Mouse (Mus musculus): ENCODE results near the gene Mut. TPM values are rescaled to one million over a fixed set of nuclear protein-coding genes. Genes with fewer than 3 reads are reported as not detected.

Gene Mut
- 26.9 and 27.4 TPM in 2 replicates for polyA plus RNA-seq (2014; fragmentation: Nextera tagmentation; extraction: Ambion mirVana)

DNA sequence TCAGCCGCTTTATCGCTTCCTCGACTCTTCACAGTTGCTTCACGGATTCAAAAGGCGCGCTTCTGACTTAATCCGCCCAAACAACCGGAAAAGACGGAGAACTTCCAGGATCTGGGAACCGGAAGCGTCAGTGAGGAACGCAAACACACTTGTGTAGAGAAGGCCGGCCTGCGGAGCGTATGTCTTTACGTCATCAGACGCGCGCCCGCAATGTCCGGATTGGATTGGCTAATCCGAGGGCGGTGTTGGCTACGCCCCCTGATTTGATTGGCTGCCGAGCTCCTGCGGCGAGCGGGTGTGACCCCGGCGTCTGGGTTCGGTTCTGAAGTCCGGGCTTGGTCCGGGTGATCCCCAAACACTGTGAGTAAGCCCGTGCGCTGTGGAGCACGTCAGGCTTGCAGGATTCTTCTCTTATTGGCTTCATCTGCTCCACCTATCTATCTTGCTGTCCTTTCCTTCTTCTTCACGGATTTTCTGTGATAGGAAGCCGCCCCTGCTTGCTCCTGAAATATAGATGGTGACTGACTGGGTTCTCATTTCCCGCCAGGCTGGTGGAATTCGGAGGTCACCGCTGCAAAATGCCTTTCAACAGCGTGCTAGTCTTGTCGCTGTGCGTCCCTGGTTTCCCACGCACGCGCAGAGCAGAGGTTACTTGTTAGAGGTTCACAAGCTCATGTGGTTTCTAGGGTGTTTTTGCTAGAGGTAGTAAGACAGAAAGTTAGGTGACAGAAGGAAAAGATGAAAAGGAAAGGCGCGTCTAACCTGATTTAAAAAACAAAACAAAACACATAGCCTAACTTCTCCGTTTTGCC lies at the start of gene Mut, which contains the start of gene Cenpq:
Gene Mut, plus strand, starts transcription at position 266 of the 812 bp plus-strand sequence.
Gene Cenpq, minus strand, starts transcription at position 628 of the 812 bp plus-strand sequence.
- Histone ChIP-seq H3K27me3 (ENCODE audit: control insufficient read depth, insufficient read depth, low read length) (no peaks in the 10 kb centered on the region), H3K27ac (ENCODE audit: low read depth, low read length) (peak within 1 kb of the TSS; percentile 85), H3K9ac (ENCODE audit: low read length) (peak within 1 kb of the TSS; percentile 72), H3K4me1 (replicated peaks; ENCODE audit: control insufficient read depth, insufficient read depth, low read length) (0 out of 2 replicates have a peak, but pooled peaks cover 3% of the 10 kb centered on the region), H3K4me3 (ENCODE audit: low read depth, low read length) (peak within 1 kb of the TSS; percentile 64), H3K36me3 (ENCODE audit: control insufficient read depth, insufficient read depth, low read length) (no peaks in the 10 kb centered on the region), H3K4me2 (ENCODE audit: low read depth, low read length, severe bottlenecking) (peak within 1 kb of the TSS; percentile 58), H3K9me3 (ENCODE audit: control insufficient read depth, low read length) (no peaks in the 10 kb centered on the region)
- under 1% methylated on average over 50 of the region's 50 CpGs for WGBS
- peak; percentile 100 for ATAC-seq (replicated peaks; ENCODE audit: low FRiP score)
- peak; percentile 96 for DNase-seq (ENCODE audit: low spot score)

DNA sequence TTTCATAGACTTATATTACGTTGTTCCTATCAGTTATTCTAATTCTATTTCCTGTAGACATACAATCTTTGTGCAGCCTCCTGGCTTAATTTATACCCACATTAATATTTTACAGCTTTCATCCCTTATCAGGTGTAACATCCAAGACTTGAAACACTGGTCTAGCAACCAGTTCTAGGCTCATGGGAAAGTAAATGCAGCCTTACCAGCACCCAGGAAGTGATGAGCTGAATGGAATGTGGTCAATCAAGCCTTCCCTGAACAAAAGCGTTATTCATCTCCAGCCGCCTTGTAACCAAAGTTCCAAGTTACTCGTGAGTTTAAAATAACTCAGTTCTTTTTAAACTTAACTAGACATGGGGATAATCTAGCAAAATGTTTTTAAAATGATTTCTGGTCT lies 49.3 kb upstream of the Mut start:
- ATAC-seq (replicated peaks; ENCODE audit: low FRiP score) (no peak), DNase-seq (ENCODE audit: low spot score) (no peak)
- no peaks in the 10 kb centered on the region for H3K9me3 ChIP-seq (ENCODE audit: control insufficient read depth, low read length)
- H3K27ac ChIP-seq (ENCODE audit: low read depth, low read length), result no peak overlapping the region
- H3K4me1 ChIP-seq (replicated peaks; ENCODE audit: control insufficient read depth, insufficient read depth, low read length), result no peaks in the 10 kb centered on the region
- no peak overlapping the region for H3K4me3 ChIP-seq (ENCODE audit: low read depth, low read length)
- no peak overlapping the region for H3K9ac ChIP-seq (ENCODE audit: low read length)
- no peaks in the 10 kb centered on the region for H3K27me3 ChIP-seq (ENCODE audit: control insufficient read depth, insufficient read depth, low read length)
- 93% methylated on average over 4 of the region's 4 CpGs for WGBS
- no peaks in the 10 kb centered on the region for H3K36me3 ChIP-seq (ENCODE audit: control insufficient read depth, insufficient read depth, low read length)
- no peak overlapping the region for H3K4me2 ChIP-seq (ENCODE audit: low read depth, low read length, severe bottlenecking)

DNA sequence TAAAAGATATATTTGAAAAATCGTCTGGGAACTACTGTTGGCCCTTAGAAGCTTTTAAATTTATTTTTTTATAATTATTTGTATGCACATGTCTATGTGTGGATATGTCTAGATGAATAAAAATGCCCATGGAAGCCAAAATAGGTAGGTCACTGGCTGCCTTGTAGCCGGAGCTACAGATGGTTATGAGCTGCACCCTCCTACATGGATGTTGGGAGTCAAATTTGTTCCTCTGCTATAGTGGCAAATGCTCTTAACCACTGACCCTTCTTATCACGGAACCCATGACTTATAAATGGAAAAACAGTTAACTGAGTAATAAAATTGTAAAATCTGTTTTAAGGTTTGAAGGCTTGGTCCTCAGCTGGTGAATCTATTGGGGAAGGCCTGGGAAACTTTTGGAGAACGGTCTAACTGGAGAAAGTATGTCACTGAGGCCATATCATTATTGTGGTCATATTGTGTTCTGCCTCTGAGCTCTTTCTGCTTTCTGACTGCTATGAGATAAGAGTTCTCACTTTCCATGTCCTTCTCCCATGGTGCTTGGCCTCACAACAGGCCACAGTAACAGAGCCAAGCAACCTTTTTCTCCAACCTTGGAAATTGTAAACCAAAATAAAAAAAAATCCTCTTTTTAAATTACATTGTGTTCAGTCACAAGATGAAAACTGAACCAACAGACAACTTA lies 46.5 kb upstream of the Mut start:
- Histone ChIP-seq H3K4me3 (ENCODE audit: low read depth, low read length) (no peak overlapping the region), H3K4me2 (ENCODE audit: low read depth, low read length, severe bottlenecking) (no peak overlapping the region), H3K36me3 (ENCODE audit: control insufficient read depth, insufficient read depth, low read length) (no peaks in the 10 kb centered on the region), H3K4me1 (replicated peaks; ENCODE audit: control insufficient read depth, insufficient read depth, low read length) (no peaks in the 10 kb centered on the region), H3K27me3 (ENCODE audit: control insufficient read depth, insufficient read depth, low read length) (no peaks in the 10 kb centered on the region), H3K9me3 (ENCODE audit: control insufficient read depth, low read length) (no peaks in the 10 kb centered on the region), H3K9ac (ENCODE audit: low read length) (no peak overlapping the region), H3K27ac (ENCODE audit: low read depth, low read length) (no peak overlapping the region)
- no peak for DNase-seq (ENCODE audit: low spot score)
- 87% methylated on average over 4 of the region's 4 CpGs for WGBS
- ATAC-seq (replicated peaks; ENCODE audit: low FRiP score), result no peak

DNA sequence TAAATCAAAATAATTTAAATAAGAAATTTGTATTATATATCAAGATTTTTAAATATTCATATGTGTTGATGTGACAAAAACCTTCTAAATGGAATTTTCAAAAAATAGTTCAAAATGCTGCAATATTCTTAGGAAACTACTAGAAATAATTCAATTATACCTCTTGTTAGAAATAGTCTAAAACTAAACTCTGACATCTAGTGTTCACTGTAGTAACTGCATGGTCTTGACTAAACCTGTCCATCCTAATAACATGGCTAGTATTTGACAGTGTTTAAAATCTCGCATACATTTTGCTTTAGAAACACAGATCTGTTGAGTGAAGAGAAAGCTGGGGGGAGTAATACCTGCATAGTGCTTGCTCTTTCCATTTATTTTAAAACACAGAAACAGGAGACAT lies 37.6 kb upstream of the Mut start:
- Histone ChIP-seq H3K27me3 (ENCODE audit: control insufficient read depth, insufficient read depth, low read length) (no peaks in the 10 kb centered on the region), H3K36me3 (ENCODE audit: control insufficient read depth, insufficient read depth, low read length) (no peaks in the 10 kb centered on the region), H3K4me3 (ENCODE audit: low read depth, low read length) (no peak overlapping the region), H3K4me2 (ENCODE audit: low read depth, low read length, severe bottlenecking) (no peak overlapping the region), H3K9ac (ENCODE audit: low read length) (no peak overlapping the region), H3K27ac (ENCODE audit: low read depth, low read length) (no peak overlapping the region), H3K9me3 (ENCODE audit: control insufficient read depth, low read length) (no peaks in the 10 kb centered on the region), H3K4me1 (replicated peaks; ENCODE audit: control insufficient read depth, insufficient read depth, low read length) (no peaks in the 10 kb centered on the region)
- ATAC-seq (replicated peaks; ENCODE audit: low FRiP score) (0 out of 2 replicates have a peak, but pooled peaks have one; percentile 24), DNase-seq (ENCODE audit: low spot score) (no peak)
- 76% methylated on average over 1 of the region's 1 CpGs for WGBS

DNA sequence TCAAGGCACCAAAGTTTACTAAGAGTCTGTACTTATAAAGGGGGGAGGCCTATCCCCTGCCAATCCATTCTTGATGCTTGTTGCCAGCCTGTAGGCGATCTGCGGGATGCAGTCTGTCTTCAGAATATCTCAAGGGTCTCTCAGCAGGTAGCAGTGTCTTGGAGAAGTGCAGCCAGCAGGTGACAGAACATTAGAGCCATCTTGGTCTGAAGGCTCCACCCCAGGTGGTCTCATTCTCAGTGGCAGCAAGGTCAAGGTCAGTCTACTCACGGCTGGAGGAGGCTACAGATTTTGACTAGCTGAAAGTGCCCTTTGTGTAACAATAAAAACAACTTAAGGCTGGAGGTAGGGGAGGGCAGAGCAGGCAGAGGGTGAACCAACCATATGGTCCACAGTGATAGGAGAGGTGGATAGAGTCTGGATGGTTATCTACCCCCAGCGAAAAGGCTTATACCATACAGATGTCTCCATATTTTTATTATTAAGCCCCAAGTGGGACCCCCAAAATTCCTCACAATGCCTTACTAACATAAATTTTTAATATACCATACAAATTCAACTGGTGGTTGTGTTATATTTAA lies 34.6 kb upstream of the Mut start:
- Histone ChIP-seq H3K9me3 (ENCODE audit: control insufficient read depth, low read length) (no peaks in the 10 kb centered on the region), H3K9ac (ENCODE audit: low read length) (no peak overlapping the region), H3K36me3 (ENCODE audit: control insufficient read depth, insufficient read depth, low read length) (no peaks in the 10 kb centered on the region), H3K4me3 (ENCODE audit: low read depth, low read length) (no peak overlapping the region), H3K27ac (ENCODE audit: low read depth, low read length) (no peak overlapping the region), H3K27me3 (ENCODE audit: control insufficient read depth, insufficient read depth, low read length) (no peaks in the 10 kb centered on the region), H3K4me1 (replicated peaks; ENCODE audit: control insufficient read depth, insufficient read depth, low read length) (no peaks in the 10 kb centered on the region), H3K4me2 (ENCODE audit: low read depth, low read length, severe bottlenecking) (no peak overlapping the region)
- WGBS, result 27% methylated on average over 4 of the region's 4 CpGs
- ATAC-seq (replicated peaks; ENCODE audit: low FRiP score) (no peak), DNase-seq (ENCODE audit: low spot score) (no peak)

DNA sequence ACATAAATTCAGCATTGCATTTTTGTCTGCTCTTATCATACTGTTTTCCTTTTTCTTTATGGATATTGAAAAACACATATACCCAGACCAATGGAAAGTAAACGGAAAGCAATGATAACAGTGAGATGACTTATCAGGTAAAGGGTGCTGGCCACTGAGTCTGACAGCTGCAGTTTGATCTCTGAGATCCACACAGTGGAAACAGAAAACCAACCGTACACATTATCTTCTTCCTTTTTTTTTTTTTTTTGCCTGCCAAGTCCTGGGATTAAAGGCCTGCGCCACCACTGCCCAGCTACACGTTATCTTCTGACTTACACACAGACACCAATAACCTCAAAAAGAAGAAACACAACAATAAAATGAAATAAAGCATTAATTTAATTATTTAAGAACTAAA lies 31.1 kb upstream of the Mut start:
- Histone ChIP-seq H3K9ac (ENCODE audit: low read length) (no peak overlapping the region), H3K27me3 (ENCODE audit: control insufficient read depth, insufficient read depth, low read length) (no peaks in the 10 kb centered on the region), H3K36me3 (ENCODE audit: control insufficient read depth, insufficient read depth, low read length) (no peaks in the 10 kb centered on the region), H3K4me3 (ENCODE audit: low read depth, low read length) (no peak overlapping the region), H3K27ac (ENCODE audit: low read depth, low read length) (no peak overlapping the region), H3K4me1 (replicated peaks; ENCODE audit: control insufficient read depth, insufficient read depth, low read length) (no peaks in the 10 kb centered on the region), H3K9me3 (ENCODE audit: control insufficient read depth, low read length) (no peaks in the 10 kb centered on the region), H3K4me2 (ENCODE audit: low read depth, low read length, severe bottlenecking) (no peak overlapping the region)
- DNase-seq (ENCODE audit: low spot score) (no peak), ATAC-seq (replicated peaks; ENCODE audit: low FRiP score) (no peak)
- WGBS, result 76% methylated on average over 4 of the region's 4 CpGs

DNA sequence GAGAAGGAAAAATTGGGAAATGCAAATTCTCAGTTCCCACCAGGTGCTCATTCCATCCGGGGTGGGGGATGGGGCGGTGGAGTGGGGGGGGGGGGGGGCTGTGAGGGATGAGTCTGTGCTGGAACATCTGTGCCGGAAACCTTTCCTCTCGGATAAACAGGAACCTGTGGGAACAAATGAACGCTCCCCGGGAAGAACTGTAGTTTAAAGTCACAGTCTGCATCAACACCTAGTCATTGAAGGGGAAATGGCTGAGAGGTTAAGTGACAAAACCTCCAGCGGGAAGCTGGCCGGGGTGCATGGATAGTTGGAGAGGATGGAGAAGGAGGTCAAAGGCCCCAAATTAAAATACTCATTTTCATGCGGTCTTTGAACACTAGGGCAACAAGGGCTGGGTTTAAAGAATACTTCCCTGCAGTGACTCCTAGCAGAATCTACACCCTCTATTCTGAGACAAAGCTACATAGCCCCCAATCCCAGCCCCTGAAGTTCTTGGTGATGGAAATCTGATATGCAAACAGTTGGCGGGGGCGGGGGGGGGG lies 30.4 kb upstream of the Mut start:
- no peak overlapping the region for H3K27ac ChIP-seq (ENCODE audit: low read depth, low read length)
- H3K27me3 ChIP-seq (ENCODE audit: control insufficient read depth, insufficient read depth, low read length), result no peaks in the 10 kb centered on the region
- H3K36me3 ChIP-seq (ENCODE audit: control insufficient read depth, insufficient read depth, low read length), result no peaks in the 10 kb centered on the region
- H3K4me3 ChIP-seq (ENCODE audit: low read depth, low read length), result no peak overlapping the region
- 0 out of 2 replicates have a peak, but pooled peaks have one; percentile 27 for ATAC-seq (replicated peaks; ENCODE audit: low FRiP score)
- H3K4me2 ChIP-seq (ENCODE audit: low read depth, low read length, severe bottlenecking), result no peak overlapping the region
- no peak overlapping the region for H3K9ac ChIP-seq (ENCODE audit: low read length)
- no peaks in the 10 kb centered on the region for H3K9me3 ChIP-seq (ENCODE audit: control insufficient read depth, low read length)
- 7% methylated on average over 11 of the region's 11 CpGs for WGBS
- no peak for DNase-seq (ENCODE audit: low spot score)
- H3K4me1 ChIP-seq (replicated peaks; ENCODE audit: control insufficient read depth, insufficient read depth, low read length), result no peaks in the 10 kb centered on the region

DNA sequence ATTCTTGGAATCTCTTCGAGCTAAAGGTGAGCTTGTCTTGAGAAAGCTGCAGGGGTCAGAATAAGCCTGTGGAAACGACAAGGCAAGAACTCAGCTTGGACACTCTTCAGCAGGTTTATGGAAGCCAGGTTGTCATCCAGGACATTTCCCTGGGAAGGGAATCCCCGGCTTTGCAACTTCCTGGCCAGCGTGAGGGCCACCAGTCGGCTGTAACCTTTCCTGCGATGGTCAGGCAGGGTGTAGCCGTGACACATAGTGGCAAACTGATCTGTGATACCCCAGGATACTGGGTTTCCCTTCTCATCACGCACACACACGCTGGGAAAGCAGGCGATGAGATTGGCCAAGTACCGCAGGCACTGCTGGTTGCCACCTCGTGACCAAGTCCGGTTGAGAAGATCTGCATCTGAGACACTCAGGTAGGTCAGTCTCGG lies 29.7 kb upstream of the Mut start:
- H3K27ac ChIP-seq (ENCODE audit: low read depth, low read length), result no peak overlapping the region
- no peak overlapping the region for H3K9ac ChIP-seq (ENCODE audit: low read length)
- peak overlapping the region; percentile 26; the same call in 1 of the 2 replicates for H3K4me2 ChIP-seq (ENCODE audit: low read depth, low read length, severe bottlenecking)
- DNase-seq (ENCODE audit: low spot score) (no peak), ATAC-seq (replicated peaks; ENCODE audit: low FRiP score) (no peak)
- no peak overlapping the region for H3K4me3 ChIP-seq (ENCODE audit: low read depth, low read length)
- H3K36me3 ChIP-seq (ENCODE audit: control insufficient read depth, insufficient read depth, low read length), result no peaks in the 10 kb centered on the region
- 10% methylated on average over 13 of the region's 14 CpGs for WGBS
- no peaks in the 10 kb centered on the region for H3K4me1 ChIP-seq (replicated peaks; ENCODE audit: control insufficient read depth, insufficient read depth, low read length)
- no peaks in the 10 kb centered on the region for H3K27me3 ChIP-seq (ENCODE audit: control insufficient read depth, insufficient read depth, low read length)
- H3K9me3 ChIP-seq (ENCODE audit: control insufficient read depth, low read length), result no peaks in the 10 kb centered on the region

Measured in forebrain, embryonic 11.5 days (tissue).